Mouse (Mus musculus): ENCODE data around the gene 2410137M14Rik.

Gene 2410137M14Rik

GRCm38 (mm10) chr17:36947051-36947819 is 33.8 kb downstream of the 2410137M14Rik start:
- peak; percentile 41 for DNase-seq

DNA sequence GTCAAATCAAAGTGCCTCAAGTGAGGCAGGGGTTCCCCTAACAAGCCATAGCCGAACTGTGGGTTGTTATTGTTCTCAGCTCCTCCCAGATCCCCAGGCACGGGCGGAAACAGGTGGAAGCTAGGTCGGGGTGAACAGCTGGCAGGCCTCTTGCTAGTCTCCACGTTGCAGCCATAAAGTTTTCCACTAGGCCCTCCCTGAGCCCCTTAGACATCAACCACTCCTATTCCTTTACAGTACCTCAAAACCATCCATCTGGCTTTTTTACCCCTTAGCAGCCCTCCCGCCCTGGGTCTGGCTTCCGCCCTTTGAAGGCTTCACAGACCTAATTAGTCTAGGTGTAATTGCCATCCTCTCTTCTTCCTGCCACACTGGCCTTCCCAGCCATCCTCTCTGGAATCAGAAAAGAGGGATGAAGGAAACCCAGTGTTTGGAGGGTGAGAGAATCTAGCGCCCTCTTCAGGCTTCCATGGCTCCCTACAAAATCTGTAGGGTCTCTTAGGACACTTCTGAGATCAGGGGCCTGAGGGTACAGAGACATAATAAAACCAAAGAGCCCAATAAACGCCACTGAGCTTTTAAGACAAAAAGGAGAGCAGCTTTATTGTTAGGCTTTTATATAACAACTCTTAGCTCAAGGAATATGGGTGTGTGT is 36.8 kb downstream of the 2410137M14Rik start:
- no peak for DNase-seq

DNA sequence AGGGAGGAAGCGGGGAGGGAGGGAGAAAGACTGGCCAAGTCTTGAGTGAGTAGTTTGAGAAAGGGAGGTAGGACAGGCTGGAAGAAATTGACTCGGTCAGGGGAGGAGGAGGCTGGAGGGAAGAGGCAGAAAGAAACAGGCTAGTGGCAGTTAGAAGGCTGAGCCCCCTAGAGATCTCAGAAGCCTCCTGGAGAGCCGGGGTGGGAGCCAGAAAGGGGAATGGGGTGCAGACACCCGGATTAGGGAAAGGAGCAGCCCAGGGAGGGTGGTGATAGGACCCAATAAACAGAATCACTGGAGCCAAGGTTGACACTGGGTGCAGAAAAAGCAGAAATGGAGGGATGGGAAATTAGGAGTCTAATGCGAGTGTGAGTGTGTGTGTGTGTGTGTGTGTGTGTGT is 37.3 kb downstream of the 2410137M14Rik start:
- no peak for DNase-seq

- DNase-seq, result peak; percentile 20
Measured at GRCm38 (mm10) chr17:36942791-36943471, 38.1 kb downstream of the 2410137M14Rik start, which contains the start of gene Rnf39. Gene Rnf39 (plus strand): TSS chr17:36942918.

DNA sequence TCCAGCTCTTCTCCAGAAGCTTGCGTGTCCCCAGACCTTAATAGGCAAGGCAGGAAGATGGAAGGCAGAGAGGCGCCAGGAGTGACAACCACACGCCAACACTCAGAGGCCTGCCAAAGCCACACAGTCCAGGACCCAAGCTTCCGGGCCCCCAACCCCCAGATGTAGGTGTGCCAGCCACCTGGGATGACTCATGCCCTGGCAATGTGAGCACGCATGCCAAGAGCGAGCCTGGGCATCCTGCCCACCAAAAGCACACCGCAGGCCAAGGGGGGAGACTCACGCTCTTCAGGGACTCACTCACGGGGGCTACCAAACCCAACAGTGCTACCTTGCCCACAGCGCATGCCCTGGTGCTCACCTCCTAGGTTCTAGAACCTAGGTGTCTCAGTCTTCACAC is 38.6 kb downstream of the 2410137M14Rik start:
- DNase-seq, result peak; percentile 77

DNA sequence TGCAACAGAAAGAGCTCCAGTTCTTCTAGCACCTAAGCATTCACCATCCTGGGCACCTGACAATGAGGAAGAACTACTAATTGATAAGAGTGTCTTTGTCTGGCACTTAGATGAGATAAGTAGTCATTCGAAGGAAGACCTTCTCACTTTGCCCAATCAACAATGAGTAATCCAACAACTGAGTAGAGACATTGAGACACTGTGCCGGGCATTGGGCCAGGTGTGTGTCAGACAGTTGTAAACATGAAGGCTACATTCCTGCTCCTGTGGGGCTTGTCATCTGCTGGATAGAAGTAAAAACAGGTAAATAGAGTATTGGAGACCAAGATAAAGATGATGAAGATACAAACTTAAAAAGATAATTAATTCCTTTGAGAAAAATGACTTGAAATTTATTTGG is 43.0 kb downstream of the 2410137M14Rik start:
- DNase-seq, result no peak

DNA sequence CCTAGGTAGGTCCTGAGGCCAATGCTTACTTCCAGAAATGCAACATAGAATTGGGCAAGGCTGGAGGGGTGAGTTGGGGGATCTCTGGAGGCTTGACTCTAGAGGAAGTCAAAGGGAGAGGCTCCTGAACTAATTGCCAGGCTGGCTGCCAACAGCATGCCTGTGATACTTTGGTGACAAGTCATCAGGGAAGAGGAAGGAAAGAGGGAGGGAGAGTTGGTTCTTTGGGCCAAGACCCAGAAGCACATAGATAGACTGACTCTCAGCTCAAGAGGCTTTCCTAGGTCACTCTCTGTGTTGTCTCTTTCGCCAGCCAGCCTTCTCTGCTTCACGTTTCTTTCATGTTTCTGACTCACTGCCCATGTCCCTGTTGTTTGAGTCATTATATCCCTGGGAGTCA is 49.2 kb downstream of the 2410137M14Rik start:
- peak; percentile 64 for DNase-seq

- DNase-seq, result no peak
Measured at GRCm38 (mm10) chr17:36931130-36931529, 49.9 kb downstream of the 2410137M14Rik start.

DNA sequence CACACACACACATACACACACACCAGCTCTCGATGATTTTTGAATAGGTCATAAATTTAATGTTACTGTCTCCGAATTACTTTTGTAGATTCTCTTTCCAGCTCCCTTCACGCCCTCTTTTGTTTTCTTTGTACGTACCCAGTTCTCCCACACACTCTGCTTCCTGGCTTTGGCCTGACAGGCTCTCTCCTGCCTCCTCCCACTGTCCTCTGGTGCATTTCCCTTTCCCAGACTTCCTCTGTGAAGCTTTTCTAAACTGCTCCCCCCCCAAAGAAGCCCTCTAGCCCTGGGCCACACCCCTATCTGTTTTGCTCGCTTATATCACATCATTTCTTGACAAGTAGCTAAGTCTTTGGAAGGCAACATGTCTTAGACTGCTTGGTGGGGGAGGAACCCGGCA is 50.8 kb downstream of the 2410137M14Rik start:
- no peak for DNase-seq

DNA sequence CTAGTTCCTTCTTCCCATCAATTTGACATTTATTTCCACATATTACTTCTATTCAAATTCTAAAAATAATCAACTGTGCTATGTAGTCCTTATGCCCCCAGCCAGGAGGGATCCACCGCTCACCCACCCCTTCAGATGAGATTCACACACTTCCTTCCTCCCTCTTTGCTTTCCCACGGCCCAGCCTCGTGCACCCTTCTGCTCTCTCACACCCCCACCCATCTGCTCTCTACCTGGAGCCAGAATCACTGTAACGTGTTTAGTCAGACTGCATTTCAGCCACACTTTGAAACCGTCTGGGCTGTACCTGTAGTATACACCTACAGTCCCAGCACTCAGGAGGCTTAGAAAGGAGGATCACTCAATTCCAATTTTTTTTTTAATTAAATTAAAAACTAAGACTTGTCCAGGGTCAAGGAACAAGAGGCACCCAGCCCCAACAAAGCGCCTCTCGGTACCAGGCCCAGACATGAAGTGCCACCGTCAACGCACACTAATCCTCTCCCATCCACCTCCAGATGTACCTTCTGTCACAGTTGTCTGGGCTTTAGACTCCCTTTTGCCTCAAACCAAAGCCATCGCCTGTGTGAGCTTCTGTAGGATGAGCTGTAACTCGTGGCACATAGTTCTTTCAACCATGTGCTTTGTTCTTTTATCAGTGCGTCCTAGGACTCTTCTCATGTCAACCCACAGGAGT is 51.7 kb downstream of the 2410137M14Rik start:
- DNase-seq, result no peak
